Mouse (Mus musculus) hindbrain, embryonic 14.5 days (tissue): ENCODE results near the gene Actr3. TPM values are rescaled to one million over a fixed set of nuclear protein-coding genes. Genes with fewer than 3 reads are reported as not detected.

ENCODE experiments used
- ATAC-seq: fragments of 200-750 bp; cut with Nextera tagmentation; 2 replicates; pipeline ENCODE4 v1.8.0; 2017; ENCODE audit warnings: moderate number of reproducible peaks, mild to moderate bottlenecking, moderate TSS enrichment, moderate library complexity; ENCODE audit not compliant: low FRiP score
- DNase-seq: peaks from one replicate; pipeline ENCODE4 v3.0.0-alpha.2; 2015; ENCODE audit warnings: low spot score
- H3K27ac ChIP-seq: fragments of 300-500 bp; sonication (generic); 2 replicates; pipeline ENCODE4 v1.5.1; 2014; ENCODE audit warnings: mild to moderate bottlenecking, moderate library complexity
- H3K27me3 ChIP-seq: fragments of 300-500 bp; sonication (generic); 2 replicates; pipeline ENCODE4 v1.6.1; 2014; ENCODE audit warnings: mild to moderate bottlenecking, low read length, mixed read lengths; ENCODE audit not compliant: control insufficient read depth, insufficient read depth
- H3K36me3 ChIP-seq: fragments of 300-500 bp; sonication (generic); replicated peaks from 2 replicates; pipeline ENCODE4 v1.6.1; 2014; ENCODE audit not compliant: control insufficient read depth, insufficient read depth
- H3K4me1 ChIP-seq: fragments of 300-500 bp; sonication (generic); replicated peaks from 2 replicates; pipeline ENCODE4 v1.6.1; 2014; ENCODE audit warnings: antibody characterized with exemption, low read length, mixed read lengths; ENCODE audit not compliant: control insufficient read depth, insufficient read depth
- H3K4me2 ChIP-seq: fragments of 300-500 bp; sonication (generic); replicated peaks from 2 replicates; pipeline ENCODE4 v1.6.1; 2014; ENCODE audit warnings: mild to moderate bottlenecking, moderate library complexity
- H3K4me3 ChIP-seq: fragments of 300-500 bp; sonication (generic); replicated peaks from 2 replicates; pipeline ENCODE4 v1.5.1; 2014; ENCODE audit warnings: mild to moderate bottlenecking, low read length
- H3K9ac ChIP-seq: fragments of 300-500 bp; sonication (generic); 2 replicates; pipeline ENCODE4 v1.6.1; 2014
- H3K9me3 ChIP-seq: fragments of 300-500 bp; sonication (generic); 2 replicates; pipeline ENCODE4 v1.6.1; 2016; ENCODE audit warnings: low read length; ENCODE audit not compliant: control insufficient read depth
- WGBS: fragments of 180-500 bp; shearing (Covaris S2); extraction: QIAGEN DNeasy Blood & Tissue Kit; methylation state at CpG from one replicate; pipeline ENCODE4 v1.1.7; 2014; 5-methylcytosine and 5-hydroxymethylcytosine counted together
- polyA plus RNA-seq: library from polyadenylated mRNA; unstranded; fragments of >200 nt; fragmentation: Nextera tagmentation; extraction: Ambion mirVana; gene quantifications from 2 replicates; pipeline ENCODE4 v1.2.1, GENCODE M21; 2014

Gene Actr3
- polyA plus RNA-seq, 1 experiment from 2014 or later: 242 TPM

DNA sequence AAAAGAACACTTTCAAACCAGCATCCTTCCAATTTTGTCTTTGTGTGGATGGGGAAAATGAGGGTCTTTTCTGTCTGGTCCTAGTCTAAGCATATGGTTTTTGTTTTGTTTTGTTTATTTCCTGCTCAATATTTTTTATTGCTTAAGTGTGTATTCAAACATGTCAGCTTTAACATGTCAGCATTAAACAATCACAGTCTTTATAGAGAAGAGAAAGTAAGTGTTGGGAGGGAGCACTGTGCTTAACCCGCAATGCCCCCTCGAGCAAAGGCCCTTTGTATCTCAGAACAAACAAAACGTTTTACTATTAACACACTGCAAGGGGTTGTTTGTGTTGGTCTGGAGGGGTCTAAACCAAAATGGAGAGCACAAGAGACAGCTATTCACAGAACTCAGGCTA lies 47.2 kb downstream of the Actr3 start:
- Histone ChIP-seq H3K9me3 (no peaks in the 10 kb centered on the region), H3K4me3 (no peak overlapping the region), H3K4me1 (no peaks in the 10 kb centered on the region), H3K27ac (no peak overlapping the region), H3K4me2 (no peak overlapping the region), H3K27me3 (no peaks in the 10 kb centered on the region), H3K36me3 (peaks cover 13% of the 10 kb centered on the region), H3K9ac (no peak overlapping the region)
- ATAC-seq (no peak), DNase-seq (no peak)
- 26% methylated on average over 3 of the region's 3 CpGs for WGBS

DNA sequence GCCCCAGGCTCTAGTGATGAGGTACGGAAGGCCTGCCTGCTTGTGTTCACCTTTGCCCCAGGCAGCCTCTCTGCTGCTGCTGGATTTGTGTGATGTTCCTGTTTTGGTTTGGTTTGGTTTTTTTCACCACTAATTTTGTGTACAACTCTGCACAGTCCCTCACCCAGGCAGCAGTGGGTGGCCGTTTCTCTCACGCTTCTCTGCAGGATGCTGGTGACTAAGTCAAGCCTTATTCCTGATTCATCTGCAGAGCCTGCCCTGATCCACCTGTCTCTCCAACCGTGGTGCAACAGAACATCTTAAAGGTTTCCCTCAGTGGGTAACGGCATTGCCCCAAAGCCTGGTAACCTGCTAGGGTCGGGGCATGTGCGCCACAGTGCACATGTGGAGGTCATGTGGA lies 49.3 kb downstream of the Actr3 start:
- Histone ChIP-seq H3K9me3 (no peaks in the 10 kb centered on the region), H3K4me3 (no peak overlapping the region), H3K4me2 (no peak overlapping the region), H3K27ac (no peak overlapping the region), H3K9ac (no peak overlapping the region), H3K36me3 (no peaks in the 10 kb centered on the region; the same call in 1 of the 2 replicates), H3K4me1 (no peaks in the 10 kb centered on the region), H3K27me3 (no peaks in the 10 kb centered on the region)
- DNase-seq (no peak), ATAC-seq (no peak)
- 78% methylated on average over 7 of the region's 7 CpGs for WGBS

DNA sequence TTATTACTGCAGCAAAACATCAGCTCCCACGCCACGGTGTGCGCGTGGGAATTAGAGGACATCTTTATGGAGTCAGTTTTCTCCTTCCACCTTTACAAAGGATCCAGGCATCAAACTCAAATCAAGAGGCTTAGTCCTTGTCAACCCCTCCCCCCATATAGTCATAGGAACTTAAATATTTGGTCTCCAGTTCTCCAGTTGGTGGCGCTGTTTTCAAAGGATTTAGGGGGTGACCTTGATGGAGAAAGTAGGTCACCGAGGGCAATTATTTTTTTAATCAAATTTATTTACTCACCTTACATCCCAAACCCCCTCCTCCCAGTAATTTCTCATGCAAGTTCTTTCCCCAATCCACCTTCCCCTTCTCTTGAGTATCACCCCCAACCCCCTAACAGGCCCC lies 52.9 kb downstream of the Actr3 start:
- no peak overlapping the region for H3K4me2 ChIP-seq
- H3K9me3 ChIP-seq: no peaks in the 10 kb centered on the region
- H3K4me1 ChIP-seq: no peaks in the 10 kb centered on the region
- H3K4me3 ChIP-seq: no peak overlapping the region
- no peaks in the 10 kb centered on the region for H3K27me3 ChIP-seq
- no peak overlapping the region for H3K9ac ChIP-seq
- no peak overlapping the region for H3K27ac ChIP-seq
- ATAC-seq (no peak), DNase-seq (no peak)
- 56% methylated on average over 6 of the region's 6 CpGs for WGBS
- no peaks in the 10 kb centered on the region for H3K36me3 ChIP-seq

DNA sequence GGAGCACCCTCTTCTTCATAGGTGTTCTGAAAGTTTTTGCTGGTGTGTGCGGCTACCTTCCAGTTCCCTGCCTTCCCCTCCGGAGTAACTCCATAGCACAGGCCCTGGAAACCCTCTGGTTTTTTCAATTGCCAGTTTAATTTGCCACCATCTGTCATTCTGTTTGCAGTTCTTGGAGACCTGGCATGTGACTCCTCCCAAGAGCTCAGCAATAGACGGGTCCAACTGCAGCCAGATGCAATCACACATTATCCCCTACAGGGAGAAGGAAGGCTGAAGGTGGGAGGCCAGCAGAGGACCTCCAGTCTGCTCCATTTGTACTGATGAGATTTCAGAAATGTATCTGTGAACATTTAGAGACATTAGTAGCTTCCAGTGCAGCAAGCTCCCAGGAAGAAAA lies 56.6 kb downstream of the Actr3 start:
- 57% methylated on average over 3 of the region's 3 CpGs for WGBS
- no peak for DNase-seq
- H3K9me3 ChIP-seq: no peaks in the 10 kb centered on the region
- peak; percentile 67; the same call in 1 of the 2 replicates for ATAC-seq
- H3K9ac ChIP-seq: no peak overlapping the region
- no peaks in the 10 kb centered on the region for H3K27me3 ChIP-seq
- 0 out of 2 replicates have a peak overlapping the region, but pooled peaks have one; percentile 20 for H3K27ac ChIP-seq
- H3K4me1 ChIP-seq: no peaks in the 10 kb centered on the region
- H3K4me3 ChIP-seq: no peak overlapping the region
- H3K36me3 ChIP-seq: no peaks in the 10 kb centered on the region
- no peak overlapping the region for H3K4me2 ChIP-seq

DNA sequence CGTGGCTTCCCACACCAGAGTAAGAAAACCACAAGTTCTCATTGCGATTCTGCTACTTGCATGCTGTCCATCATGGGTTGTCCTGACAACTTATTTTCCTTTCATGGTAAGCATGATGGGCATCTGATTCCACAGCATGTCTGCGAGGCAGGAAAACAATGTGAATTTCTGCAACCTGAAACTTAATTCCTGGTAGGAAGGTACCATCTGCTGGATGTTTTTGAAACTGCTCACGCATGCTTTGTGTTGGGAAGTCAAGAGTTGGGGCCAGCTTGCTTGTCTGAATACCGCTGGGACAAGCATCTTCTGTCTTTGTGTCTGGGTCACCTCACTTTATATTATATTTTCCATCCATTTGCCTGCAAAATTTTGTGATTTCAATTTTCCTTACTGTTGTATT lies 62.7 kb downstream of the Actr3 start:
- ATAC-seq (0 out of 2 replicates have a peak, but pooled peaks have one; percentile 49), DNase-seq (peak; percentile 68)
- H3K27me3 ChIP-seq: no peaks in the 10 kb centered on the region
- H3K4me1 ChIP-seq: no peaks in the 10 kb centered on the region
- no peak overlapping the region for H3K9ac ChIP-seq
- H3K9me3 ChIP-seq: no peaks in the 10 kb centered on the region
- no peak overlapping the region for H3K4me2 ChIP-seq
- WGBS: 68% methylated on average over 5 of the region's 5 CpGs
- H3K4me3 ChIP-seq: no peak overlapping the region
- no peak overlapping the region for H3K27ac ChIP-seq
- no peaks in the 10 kb centered on the region for H3K36me3 ChIP-seq

DNA sequence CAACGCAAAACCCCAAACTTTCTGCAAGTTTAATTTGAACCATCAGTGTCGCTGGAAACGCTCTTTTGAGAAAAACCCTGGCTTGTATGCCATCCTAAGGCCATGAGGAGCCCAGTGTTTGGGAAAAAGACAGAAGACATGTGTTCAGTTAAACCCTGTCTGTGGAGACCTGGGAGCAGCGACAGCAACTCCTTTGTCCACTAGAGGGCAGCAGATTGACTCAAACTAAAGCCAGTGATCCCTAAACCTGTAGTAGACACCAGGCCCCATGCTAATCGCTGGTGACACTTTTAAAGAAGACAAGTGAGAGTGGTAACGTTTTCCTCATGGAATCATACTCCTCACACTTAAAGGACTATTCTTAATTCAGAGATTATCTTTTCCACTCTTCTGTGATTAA lies 64.7 kb downstream of the Actr3 start:
- no peaks in the 10 kb centered on the region for H3K9me3 ChIP-seq
- no peaks in the 10 kb centered on the region for H3K36me3 ChIP-seq
- no peak overlapping the region for H3K4me3 ChIP-seq
- WGBS: 34% methylated on average over 6 of the region's 6 CpGs
- DNase-seq (peak; percentile 89), ATAC-seq (no peak)
- H3K27ac ChIP-seq: no peak overlapping the region
- H3K4me2 ChIP-seq: no peak overlapping the region
- no peaks in the 10 kb centered on the region for H3K27me3 ChIP-seq
- no peak overlapping the region for H3K9ac ChIP-seq
- no peaks in the 10 kb centered on the region for H3K4me1 ChIP-seq

DNA sequence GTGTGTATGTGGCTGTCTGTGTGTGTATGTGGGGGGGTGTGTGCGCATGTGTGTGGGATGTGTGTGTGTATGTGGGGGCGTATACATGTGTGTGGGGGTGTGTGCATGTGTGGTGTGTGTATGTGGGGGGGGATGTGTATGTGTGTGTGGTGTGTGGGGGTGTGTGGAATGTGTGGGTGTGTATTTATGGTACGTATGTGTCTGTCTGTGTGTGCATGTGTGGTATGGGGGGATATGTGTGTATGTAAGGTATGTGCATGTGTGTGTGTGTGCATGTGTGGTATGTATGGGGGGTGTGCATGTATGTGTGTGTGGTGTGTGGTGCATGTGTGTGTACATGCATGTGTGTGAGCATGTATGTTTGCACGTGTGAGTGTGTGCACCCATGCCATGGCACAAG lies 70.0 kb downstream of the Actr3 start:
- Histone ChIP-seq H3K9ac (no peak overlapping the region), H3K4me1 (no peaks in the 10 kb centered on the region), H3K27ac (no peak overlapping the region), H3K9me3 (no peaks in the 10 kb centered on the region), H3K27me3 (no peaks in the 10 kb centered on the region), H3K4me3 (no peak overlapping the region), H3K4me2 (no peak overlapping the region), H3K36me3 (no peaks in the 10 kb centered on the region)
- 92% methylated on average over 4 of the region's 4 CpGs for WGBS
- no peak for ATAC-seq
- no peak for DNase-seq

DNA sequence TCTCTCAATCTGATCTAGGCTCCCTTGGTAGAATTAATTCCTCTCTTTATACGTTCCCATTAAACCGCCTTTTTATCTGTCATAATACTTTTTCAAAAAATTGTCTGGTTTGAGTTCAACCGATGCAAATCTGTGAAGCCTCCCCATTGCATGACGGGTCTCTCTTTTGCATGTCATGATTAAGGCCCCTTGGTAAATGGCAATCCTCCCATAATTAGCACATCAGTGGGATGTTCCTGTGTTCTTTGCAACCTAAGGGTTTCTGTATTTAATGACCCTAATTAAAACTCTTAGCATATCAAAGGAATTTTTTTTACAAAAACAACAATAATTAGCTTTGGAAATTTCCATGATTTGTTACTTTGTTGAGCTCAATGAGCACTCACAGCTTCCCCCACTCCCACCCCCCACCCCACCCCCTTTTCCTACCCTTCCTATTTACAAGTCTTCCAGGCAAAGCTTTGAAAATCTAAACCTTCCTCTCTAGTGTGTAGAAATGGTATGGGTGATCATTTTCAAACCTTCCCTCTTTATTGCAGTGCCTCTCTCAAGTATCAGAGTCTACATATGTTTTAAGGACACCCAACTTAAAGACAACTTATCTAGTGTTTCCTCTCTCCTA lies 84.0 kb downstream of the Actr3 start:
- H3K4me3 ChIP-seq: no peak overlapping the region
- ATAC-seq: no peak

DNA sequence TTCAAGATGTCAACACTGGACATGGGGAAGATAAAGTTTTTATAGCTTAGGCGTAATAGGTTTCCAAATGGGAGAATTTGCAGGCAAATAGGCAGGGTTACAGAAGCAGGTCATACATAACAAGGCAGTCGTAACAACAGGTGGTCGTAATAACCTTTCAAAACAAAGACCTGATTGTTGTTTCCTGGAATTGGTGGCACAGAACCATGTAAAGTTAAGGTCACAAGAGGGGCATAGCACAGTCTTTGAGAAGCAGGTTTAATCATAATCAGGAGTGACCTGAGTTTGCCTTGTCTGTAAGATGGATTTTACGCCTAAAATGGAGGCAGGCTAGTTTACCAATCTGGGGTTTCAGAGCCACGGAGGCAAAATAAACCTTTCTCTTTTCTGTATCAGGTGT lies 84.7 kb downstream of the Actr3 start:
- WGBS: 83% methylated on average over 5 of the region's 5 CpGs
- no peak for DNase-seq
- no peaks in the 10 kb centered on the region for H3K36me3 ChIP-seq
- no peak overlapping the region for H3K27ac ChIP-seq
- 0 out of 2 replicates have a peak, but pooled peaks cover 4% of the 10 kb centered on the region for H3K9me3 ChIP-seq
- H3K4me3 ChIP-seq: no peak overlapping the region
- H3K4me1 ChIP-seq: no peaks in the 10 kb centered on the region
- no peak for ATAC-seq
- no peaks in the 10 kb centered on the region for H3K27me3 ChIP-seq
- no peak overlapping the region for H3K9ac ChIP-seq
- H3K4me2 ChIP-seq: no peak overlapping the region

More for the DNA sequence above, 84.0 kb downstream of the Actr3 start:
- WGBS: 88% methylated on average over 4 of the region's 4 CpGs
- H3K36me3 ChIP-seq: no peaks in the 10 kb centered on the region
- no peaks in the 10 kb centered on the region for H3K4me1 ChIP-seq
- H3K27me3 ChIP-seq: no peaks in the 10 kb centered on the region
- no peak overlapping the region for H3K27ac ChIP-seq
- 0 out of 2 replicates have a peak, but pooled peaks cover 4% of the 10 kb centered on the region for H3K9me3 ChIP-seq
- no peak overlapping the region for H3K9ac ChIP-seq
- no peak for DNase-seq
- no peak overlapping the region for H3K4me2 ChIP-seq

DNA sequence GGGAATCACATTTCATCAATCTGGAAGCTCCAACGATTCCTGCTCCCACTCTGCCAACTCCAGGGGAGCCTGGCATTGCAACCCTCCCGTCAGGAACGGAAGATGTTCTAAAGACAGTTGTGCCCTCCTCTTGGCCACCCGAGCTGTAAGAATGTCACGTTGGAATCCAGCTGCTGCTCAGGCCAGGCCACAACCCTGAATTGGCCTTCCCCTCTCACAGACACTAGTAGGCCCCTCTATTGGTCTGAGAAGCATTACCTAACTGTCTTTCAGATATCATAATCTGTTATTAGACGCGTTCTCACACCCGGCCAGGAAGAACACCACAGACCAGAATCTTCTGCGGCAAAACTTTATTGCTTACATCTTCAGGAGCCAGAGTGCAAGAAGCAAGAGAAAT lies 89.7 kb downstream of the Actr3 start:
- ATAC-seq (no peak), DNase-seq (no peak)
- no peak overlapping the region for H3K9ac ChIP-seq
- no peaks in the 10 kb centered on the region for H3K36me3 ChIP-seq
- 0 out of 2 replicates have a peak, but pooled peaks cover 4% of the 10 kb centered on the region for H3K9me3 ChIP-seq
- H3K27me3 ChIP-seq: no peaks in the 10 kb centered on the region
- no peak overlapping the region for H3K4me2 ChIP-seq
- no peaks in the 10 kb centered on the region for H3K4me1 ChIP-seq
- WGBS: 94% methylated on average over 9 of the region's 9 CpGs
- no peak overlapping the region for H3K4me3 ChIP-seq
- no peak overlapping the region for H3K27ac ChIP-seq
